Mouse (Mus musculus) cortical plate, adult 2 months (tissue): ENCODE data around the gene Hgfac.

Experiments used
- CTCF ChIP-seq: fragments of 200-500 bp; IDR thresholded peaks from 2 replicates; pipeline ENCODE4 v1.5.1; 2011; ENCODE audit warnings: mild to moderate bottlenecking, control low read depth, low read length; ENCODE audit not compliant: insufficient read depth; ENCODE audit errors: extremely low read depth
- POLR2A ChIP-seq: fragments of 200-500 bp; IDR thresholded peaks from 2 replicates; pipeline ENCODE4 v1.6.1; 2011; ENCODE audit warnings: mild to moderate bottlenecking, low read length, control low read depth; ENCODE audit not compliant: insufficient read depth; ENCODE audit errors: extremely low read depth

DNA sequence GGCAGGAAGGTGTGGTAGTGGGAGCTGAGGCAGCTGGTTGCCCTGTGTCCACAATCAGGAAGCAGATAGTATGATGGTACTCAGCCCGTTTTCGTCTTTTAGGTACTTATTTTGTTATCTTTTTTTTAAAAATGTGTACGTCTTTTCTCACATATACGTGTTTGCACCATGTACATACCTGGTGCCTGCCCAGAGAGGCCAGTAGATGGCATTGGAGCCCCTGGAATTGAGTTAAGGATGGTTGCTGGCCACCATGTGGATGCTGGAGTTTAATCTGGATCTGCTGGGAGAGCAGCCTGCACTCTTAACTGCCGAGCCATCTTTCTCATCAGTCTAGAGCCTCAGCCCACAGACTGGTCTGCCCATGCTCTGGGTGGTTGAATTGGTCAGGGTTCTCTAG lies 9.2 kb downstream of the Hgfac start:
- no peak for TF ChIP-seq POLR2A
- peak; percentile 30; the same call in 1 of the 2 replicates for TF ChIP-seq CTCF
